Mouse (Mus musculus): ENCODE data around the gene Tmem260.

GRCm38 (mm10) chr14:48421996-48422395 lies 23.9 kb upstream of the Tmem260 start:
- TF ChIP-seq POLR2A (IDR thresholded peaks at IDR 0.05; ENCODE audit: low read depth, low read length) (no peak), CTCF (conservative IDR thresholded peaks at IDR 0.05; ENCODE audit: insufficient read depth, insufficient read length, low read depth, low read length) (no peak)

Measured in kidney, adult 2 months (tissue).